Mouse (Mus musculus): ENCODE measurements at regions not wholly inside any gene's neighbourhood (a gene's known extent, or its start where the extent isn't known, plus 50 kb on each side); places are given as distances from the start of the nearest gene placed in this dataset.

DNA sequence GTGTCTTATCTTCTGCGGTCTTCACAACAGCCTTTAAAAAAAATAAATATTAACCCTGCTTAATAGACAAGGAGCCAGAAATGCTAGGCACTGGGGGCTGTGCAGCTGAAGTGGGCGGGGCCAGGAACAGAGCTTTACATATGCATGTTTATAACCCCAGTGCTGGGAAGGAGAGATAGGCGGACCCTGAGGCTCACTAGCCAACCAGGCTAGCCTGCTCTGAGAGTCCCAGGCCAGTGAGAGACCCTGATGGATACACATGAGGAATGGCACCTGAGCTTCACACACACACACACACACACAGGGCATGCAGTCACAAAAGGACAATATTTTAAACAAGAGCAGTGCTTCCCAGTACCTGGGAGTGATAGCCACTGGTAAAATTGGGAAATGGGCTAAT lies 54.1 kb upstream of the Plet1 start:
- TF ChIP-seq POLR2A (IDR thresholded peaks at IDR 0.05; ENCODE audit: low read depth, low read length) (no peak), CTCF (IDR thresholded peaks at IDR 0.05; ENCODE audit: borderline replicate concordance, insufficient read depth, low read length) (no peak)
